Mouse (Mus musculus) A20 (cell line): ENCODE results near the gene Col4a2.
"Not testable (repeated sequence)": the region's sequence is repeated elsewhere in the genome, so short reads cannot be mapped to it uniquely, and the experiment has no call there.

ENCODE experiments used
- DNase-seq: peaks from one replicate; pipeline ENCODE4 v3.0.0-alpha.2; 2011; ENCODE audit warnings: low read depth, low spot score

The Col4a2 gene

GRCm38 (mm10) chr8:11479591-11479990 is 167.0 kb downstream of the Col4a2 start:
- no peak for DNase-seq

GRCm38 (mm10) chr8:11481876-11482275 is 169.3 kb downstream of the Col4a2 start:
- no peak for DNase-seq

- no peak for DNase-seq
Observed at GRCm38 (mm10) chr8:11482537-11482936, 169.9 kb downstream of the Col4a2 start.

GRCm38 (mm10) chr8:11486142-11486541 is 173.5 kb downstream of the Col4a2 start:
- DNase-seq, result peak; percentile 83

- DNase-seq, result no peak
Observed at GRCm38 (mm10) chr8:11487229-11487628, 174.6 kb downstream of the Col4a2 start.

GRCm38 (mm10) chr8:11492340-11492739 is 179.7 kb downstream of the Col4a2 start:
- DNase-seq, result not testable (repeated sequence)

GRCm38 (mm10) chr8:11497017-11497990 is 184.7 kb downstream of the Col4a2 start, which contains the start of gene Naxd:
Gene Naxd (plus strand): TSS chr8:11497506.
- peak; percentile 93 for DNase-seq

- DNase-seq, result no peak
Observed at GRCm38 (mm10) chr8:11498281-11498680, 185.7 kb downstream of the Col4a2 start.
